Mouse (Mus musculus) embryo, embryonic 11 days (tissue): ENCODE measurements around the gene D630003M21Rik.

Experiments used
- DNase-seq: peaks from one replicate; pipeline ENCODE4 v3.0.0-alpha.2; 2015

Gene D630003M21Rik

DNA sequence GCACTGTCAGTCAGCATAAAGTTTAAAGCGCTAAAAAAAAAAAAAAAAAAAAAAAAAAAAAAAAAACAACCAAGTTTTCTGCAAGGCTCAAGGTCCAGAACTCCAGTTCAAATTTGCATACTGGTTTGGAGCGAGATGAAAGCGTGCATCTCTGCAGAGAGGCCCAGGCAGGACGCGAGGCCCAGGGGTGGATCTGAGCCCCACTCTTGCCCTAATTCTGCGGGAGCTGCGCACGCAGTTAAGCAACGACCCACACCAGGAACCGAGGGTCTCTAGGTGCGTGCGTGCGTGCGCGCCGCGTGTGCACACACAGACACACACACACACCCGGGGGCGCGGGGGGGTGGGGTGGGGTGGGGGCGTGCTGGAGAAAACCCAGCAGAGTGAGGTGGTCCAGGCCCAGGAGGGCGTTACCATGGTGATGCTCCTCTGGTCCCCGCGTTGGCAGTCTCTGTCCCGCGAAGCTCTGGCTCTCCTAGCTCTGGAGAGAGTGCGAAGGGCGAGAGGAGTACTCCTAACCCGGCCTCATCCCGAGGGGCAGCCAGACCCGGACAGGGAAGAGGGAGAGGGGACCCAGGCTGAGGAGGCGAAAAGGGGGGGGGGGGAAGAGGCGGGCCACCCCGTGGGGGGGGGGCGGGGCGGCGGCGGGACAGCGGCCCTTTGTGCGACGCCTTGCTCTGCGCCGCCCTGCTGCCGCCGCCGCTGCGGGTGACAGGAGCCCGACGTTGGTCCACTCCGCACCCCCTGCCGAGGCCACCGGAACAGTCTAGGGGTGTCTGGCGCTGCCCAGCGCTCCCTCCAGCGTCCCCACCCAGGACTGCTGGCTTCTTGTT lies at the start of gene D630003M21Rik:
Gene D630003M21Rik (minus strand): TSS at position 553 of the 833 bp plus-strand sequence.
- DNase-seq = peak; percentile 75

DNA sequence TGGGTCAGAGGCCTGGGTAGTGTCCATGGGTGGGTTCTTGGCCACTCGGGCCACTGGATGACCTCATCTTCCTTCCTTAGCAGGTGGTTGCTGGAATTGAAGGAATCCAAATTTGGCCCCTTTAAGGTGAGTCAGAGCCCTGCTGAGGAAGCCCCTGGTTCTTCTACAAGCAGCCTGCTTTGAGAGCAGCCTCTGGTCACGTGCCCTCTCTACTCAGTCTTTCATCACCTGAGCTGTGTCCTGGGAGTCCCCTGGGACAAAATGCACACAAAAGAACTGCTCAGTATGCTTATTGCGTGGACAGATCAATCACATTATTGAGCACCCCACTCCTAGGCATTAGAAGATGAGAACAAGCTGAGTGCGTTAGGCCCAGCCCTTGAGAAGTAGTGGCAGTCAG lies 47.9 kb upstream of the D630003M21Rik start:
- no peak for DNase-seq

DNA sequence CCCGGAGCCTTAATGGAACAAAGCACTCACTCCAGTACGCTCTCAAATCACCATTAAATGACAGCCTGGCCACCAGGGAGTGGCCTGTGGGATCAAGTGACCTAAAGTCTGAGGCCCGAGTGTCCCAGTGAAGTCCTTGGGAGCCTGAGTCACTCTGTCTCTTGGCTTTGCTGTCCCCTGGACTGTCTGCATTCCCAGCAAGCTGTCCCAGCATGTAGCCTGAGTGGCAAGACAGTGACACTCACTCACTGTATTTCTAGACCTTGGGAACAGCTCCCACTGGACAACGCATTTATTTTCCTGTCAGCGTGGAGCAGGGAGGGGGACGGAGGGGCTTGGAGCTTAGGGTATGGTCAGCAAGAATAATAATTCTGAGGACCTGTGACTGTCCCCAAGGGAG lies 47.4 kb upstream of the D630003M21Rik start:
- no peak for DNase-seq

DNA sequence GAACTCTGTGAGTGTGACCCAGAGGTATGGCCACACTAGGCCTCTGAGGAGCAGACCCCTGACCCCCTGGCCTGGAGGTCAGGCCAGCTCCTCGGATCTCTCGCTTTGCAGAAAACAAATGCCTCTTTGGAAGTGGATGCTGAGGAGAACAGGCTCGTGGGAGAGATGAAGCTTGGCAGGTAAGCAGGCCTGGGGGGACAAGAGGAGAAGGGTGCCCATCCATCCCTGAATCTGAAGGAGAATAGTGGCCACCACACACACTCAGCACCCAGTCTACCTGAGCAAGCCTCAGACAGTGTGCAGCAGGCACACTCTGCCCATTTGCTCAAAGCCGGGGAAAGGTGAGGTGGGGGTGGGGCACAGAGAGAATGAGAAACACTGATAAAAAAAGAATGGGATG lies 46.8 kb upstream of the D630003M21Rik start:
- DNase-seq = no peak

DNA sequence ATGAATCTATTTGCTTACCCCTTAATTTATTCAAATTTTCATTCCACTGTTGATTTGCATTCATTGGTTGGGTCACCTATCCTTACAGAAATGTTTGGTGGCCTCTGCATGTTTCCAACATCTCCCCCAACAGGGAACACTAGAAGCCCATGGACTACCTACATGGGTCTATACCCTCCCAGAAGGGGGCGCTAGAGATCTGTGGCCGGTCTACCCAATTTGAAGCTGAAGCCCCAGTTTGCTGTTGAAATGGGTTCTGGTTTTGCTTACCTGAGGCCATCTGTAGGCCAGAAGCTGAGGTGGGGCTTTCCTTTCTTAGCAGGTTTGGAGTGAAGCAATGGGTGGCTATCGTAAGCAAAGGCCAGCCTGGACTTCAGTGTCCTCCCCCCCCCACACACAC lies 46.3 kb upstream of the D630003M21Rik start:
- no peak for DNase-seq

DNA sequence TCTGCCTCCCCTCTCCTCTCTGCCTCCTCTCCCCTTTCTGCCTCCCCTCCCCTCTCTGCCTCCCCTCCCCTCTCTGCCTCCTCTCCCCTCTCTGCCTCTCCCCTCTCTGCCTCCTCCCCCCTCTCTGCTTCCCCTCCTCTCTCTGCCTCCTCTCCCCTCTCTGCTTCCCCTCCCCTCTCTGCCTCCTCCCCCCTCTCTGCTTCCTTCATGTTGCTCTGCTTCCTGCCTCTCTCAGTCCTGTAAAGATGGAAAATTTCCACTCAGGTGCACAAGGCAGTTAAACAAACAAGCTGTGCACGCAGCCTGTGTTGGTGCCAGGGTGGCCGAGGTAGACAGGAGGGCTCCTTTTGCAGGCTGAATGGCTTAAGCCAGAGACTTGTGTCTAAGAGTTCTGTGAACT lies 44.6 kb upstream of the D630003M21Rik start:
- peak; percentile 32 for DNase-seq

DNA sequence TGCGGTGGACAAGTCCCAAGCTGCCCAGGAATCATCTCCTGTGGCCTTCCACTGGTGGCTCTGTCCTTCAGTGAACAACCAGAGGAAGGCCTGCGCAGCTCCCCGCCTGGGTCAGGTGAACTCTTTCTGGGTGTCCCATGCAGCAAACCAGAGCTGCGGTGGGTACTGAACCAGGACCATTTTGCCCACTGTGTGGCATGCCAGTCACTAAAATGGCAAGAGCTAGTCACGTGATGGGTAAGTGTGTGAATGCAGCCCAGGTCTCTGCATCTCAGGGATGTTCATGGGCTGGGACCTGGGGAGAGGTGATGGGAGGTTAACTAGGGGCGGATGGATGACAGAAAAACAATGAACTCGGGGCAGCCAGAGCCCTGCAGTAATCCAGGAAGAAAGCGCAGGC lies 41.0 kb upstream of the D630003M21Rik start:
- DNase-seq = no peak

DNA sequence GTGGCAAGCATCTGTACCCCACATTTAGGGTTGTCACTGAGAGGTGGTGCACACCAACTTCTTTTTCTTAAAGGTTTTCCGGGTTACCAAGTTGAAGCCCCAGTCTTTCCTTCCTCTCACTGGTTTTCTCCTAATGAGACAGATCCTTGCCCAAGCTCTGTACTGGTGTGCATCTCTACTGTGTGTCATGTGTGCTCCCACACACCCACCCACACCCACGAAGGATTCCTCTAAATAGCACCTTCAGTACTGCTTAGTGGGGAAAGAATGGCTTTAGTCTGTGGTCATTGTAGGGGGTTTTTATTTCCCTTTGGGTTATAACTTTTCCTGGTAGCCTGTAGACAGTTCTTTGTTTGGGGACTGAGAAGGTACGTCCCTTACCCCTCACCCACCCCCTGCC lies 35.9 kb upstream of the D630003M21Rik start:
- DNase-seq = no peak

DNA sequence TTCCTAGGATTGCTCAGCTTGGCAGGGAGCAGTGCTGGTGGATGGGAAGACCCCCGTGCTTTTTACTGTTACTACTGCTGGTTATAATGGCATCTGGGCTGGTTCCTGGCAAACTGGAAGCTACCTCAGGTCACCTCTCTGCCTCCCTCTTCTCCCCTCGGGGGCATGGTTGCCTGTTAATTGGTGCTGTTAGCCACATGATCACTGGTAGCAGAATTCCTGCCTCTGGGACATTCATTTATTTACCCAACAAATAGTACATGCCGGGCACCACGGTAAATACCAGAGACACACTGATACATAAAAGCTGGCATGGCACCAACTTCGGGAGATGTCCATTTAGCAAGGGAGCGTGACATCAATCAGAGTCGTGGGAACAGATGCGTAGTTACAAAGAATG lies 30.5 kb upstream of the D630003M21Rik start:
- DNase-seq = no peak

DNA sequence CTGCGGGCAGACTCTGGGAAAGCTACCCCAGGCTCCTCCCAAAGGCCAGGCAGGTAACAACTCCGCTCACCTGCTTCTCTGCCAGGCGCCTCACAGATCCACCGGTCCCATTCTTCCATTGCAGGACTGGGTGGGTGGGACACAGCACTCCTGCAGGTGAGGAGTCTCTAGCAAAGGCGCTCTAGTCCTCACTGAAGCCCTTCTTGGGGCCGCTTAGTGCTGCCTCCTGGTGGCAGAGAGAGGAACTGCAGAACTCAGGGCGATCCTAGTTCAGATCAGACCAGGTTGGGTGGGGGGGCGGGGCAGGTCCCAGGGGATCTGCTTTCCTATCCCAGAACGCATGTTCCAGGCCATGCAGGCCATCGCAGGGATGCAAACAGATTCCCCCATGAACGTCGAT lies 29.8 kb upstream of the D630003M21Rik start:
- DNase-seq = peak; percentile 76

DNA sequence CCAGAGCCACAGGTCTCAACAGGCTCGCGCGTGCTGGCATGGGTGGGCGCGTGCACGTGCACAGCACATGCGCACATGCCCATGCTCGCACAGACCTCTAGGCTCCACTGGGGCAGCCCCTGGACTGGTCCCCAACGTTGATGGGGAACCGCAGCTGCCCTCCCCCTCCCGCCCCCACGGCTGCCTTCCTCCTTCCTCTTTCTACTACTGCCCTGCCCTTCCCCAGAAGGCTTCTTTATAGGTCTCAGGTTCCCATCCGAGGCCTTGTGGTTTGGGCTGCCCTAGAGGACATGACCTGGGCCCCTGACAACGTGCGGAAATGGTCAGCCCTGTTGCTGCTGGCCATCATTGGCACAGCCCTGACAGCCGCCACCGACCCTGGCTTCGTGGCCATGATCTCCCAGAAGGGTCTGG lies 29.0 kb upstream of the D630003M21Rik start, which contains the start of gene Bpi:
Gene Bpi (plus strand): TSS at position 90 of the 414 bp plus-strand sequence.
- DNase-seq = no peak

DNA sequence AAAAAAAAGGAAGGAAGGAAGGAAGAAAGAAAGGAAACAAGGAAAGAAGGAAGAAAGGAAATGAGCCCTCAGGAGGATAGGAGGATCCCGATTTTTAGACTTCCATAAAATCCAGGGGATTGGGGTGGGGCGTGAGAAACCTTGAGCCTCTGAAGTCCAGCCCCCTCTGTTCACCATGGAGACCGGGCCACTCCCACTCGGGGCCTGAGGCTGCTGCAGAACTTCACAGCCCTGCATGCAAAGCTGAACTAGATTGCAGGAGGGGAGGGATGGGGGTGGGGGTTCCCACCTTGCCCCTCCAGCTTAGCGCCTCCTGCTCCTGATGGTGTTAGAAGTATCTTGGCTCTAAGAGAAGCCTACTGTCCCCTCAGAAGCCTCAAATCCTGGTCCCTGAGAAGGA lies 27.9 kb upstream of the D630003M21Rik start:
- peak; percentile 59 for DNase-seq

DNA sequence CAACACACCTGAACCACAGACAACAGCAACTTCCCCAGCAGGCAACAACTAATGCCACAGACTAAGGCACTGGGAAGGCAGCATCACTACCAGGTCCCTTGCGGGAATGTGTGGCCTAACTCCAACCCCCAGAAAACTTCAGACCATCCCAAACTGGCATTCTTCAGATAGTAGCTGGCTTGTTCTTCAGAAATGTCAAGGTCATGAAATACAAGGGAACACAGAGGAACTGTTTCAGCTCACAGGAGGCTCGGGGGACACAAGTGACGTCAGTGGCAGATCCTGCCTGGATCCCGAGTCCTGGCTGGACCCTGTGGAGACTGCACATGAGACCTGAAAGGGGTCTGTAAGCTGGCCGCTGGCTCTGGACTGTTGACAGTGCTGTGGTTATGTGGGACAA lies 24.8 kb upstream of the D630003M21Rik start:
- no peak for DNase-seq

DNA sequence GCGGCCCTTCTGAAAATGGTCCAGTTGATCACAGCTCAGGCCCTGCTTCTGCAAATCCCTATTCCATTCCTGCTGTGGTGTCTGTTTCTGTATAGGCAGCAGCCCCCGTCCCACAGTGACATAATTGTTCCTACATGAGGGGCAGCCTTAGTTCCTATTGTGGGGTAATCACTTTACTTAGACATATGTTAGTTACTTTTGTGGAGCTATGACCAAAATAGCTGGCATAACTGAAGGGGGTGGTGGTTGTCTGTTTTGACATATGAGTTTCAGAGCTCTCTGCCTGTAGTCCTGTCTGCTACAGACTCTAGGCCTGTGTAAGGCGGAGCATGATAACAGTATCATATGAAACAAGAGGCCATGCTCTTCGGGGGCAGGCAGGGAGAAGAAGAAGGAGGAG lies 21.5 kb upstream of the D630003M21Rik start:
- DNase-seq = no peak

DNA sequence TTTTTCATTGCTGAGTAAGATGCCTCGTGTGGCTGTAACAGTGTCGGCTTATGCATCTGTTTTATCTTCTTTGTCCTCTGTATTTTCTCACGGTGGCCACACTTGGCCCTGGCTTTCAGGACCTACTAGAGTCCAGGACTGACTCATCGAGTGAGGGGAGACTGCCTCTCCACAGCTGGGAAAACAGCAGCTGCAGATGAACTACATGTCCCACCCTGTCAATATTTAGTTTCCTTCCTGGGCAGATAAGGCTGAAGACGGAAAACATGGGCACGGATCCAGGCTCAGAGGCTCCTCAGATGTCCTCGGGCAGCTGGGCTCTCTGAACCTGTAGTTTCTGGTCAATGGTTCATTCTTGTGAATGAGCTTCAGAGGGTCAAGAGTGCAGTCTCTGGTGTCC lies 19.3 kb upstream of the D630003M21Rik start:
- DNase-seq = no peak

DNA sequence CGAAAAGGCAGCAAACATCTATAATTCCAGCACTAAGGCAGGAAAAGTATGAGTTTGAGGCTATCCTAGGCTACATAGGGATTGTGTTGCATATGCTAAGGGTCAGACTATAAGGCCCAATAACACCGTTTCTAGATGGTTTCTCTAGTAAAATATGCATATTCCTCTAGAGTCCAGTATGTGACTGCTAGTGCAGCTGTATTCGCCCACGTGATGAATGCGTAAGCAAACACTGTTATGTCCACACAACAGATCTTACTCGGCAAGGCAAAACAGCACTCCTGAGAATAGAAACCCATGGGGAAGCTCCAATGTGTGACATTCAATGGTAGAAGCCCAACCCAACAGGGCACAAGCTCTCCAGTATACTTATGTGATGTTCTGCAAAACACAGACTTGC lies 18.8 kb upstream of the D630003M21Rik start:
- DNase-seq = no peak

DNA sequence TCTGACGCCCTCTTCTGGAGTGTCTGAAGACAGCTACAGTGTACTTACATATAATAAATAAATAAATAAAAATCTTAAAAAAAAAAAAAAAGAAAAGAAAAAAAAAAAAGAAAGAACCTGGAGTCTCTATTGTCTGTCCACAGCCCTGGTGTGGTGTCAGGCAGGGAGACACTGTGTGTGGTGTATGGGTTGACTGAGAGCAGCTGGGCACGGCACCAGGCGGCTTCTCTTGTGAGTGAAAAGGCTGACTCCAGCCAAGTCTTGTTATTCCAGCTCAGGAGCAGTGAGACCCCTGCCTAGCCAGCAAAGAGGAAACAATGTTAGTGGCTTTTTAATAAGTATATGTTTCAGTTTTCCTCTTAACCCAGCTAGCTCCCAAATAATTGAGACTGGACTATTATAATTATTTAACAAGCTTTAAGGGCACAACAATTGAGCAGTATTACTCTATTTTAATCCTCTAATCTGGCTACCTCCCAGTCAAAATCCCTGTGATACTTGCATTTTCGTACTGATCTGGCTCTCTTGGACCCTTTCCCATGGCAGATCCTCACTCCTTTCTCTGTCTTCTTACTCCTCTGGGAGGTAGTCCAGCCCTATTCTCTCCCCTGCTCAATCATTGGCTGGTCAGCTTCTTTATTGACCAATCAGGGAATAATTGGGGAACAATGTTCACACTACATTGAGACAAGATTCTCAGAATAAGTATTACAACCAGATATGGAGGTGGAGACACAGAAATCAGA lies 16.2 kb upstream of the D630003M21Rik start:
- DNase-seq = no peak

DNA sequence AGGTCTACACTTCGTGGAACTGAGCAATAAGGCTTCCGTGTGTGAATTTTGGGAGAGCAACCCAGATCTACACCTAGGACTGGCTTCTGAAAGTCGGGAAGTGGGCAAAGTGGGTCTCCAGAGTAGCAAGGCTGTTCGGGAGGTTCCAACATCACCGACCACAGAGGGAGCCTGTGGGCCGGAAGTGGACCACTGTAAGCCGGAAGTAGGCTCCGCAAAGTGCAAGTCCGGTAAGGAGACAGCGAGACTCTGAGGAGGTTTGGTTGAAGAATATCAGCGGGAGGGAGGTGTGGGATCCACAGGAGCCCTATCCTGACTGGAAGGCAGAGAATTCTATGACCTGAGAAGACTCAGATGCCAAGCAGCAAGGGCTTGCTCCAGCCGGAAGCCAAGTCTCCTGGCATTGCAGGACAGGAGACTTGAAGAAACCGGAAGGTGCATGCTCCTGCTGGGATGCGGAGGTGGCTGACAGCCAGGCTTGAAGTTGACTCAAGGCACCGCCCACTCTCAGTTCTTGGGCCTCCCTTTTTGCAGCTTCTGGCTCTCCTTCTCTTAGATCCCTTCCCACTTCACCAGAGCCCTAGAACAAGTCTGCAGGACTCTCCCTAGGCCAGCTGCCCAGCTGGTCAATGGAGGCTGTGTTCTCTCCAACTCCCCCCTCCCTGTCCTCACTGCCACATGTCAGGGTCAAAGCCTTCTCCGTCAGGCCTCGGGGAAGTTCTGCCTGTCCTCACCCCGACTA lies 14.3 kb upstream of the D630003M21Rik start:
- no peak for DNase-seq

DNA sequence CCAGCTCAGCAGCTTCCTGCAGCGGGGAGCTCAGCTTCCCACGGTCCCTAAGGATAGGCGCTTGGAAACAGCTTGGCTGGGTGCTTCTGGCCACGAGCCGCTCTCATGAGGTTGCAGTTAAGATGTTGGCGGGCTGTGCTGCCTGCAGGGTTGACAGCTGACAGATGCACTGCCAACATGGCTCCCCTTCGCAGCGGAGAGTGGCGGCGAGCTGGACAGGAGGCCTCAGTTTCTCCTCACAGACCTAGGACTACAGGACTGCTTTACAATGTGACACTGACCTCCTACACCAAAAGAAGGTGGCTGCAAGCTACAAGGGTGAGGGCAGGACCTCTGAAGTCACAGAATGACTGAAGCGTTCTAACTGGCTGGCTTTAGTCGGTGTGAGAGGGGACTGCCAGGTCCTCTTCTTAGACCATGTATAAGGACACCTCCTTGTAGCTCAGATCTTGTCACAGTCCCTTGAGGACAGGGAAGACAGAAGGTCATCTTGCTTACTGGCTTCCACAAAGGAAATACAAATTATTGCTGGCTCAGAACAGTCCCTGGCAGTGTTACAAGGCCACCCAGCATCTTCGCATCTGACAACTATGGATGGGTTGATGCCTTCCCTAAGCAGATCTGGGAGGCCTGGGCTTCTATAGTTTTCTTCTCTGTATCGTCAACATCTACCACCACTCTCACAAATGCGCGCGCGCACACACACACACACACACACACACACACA lies 13.3 kb upstream of the D630003M21Rik start:
- no peak for DNase-seq

DNA sequence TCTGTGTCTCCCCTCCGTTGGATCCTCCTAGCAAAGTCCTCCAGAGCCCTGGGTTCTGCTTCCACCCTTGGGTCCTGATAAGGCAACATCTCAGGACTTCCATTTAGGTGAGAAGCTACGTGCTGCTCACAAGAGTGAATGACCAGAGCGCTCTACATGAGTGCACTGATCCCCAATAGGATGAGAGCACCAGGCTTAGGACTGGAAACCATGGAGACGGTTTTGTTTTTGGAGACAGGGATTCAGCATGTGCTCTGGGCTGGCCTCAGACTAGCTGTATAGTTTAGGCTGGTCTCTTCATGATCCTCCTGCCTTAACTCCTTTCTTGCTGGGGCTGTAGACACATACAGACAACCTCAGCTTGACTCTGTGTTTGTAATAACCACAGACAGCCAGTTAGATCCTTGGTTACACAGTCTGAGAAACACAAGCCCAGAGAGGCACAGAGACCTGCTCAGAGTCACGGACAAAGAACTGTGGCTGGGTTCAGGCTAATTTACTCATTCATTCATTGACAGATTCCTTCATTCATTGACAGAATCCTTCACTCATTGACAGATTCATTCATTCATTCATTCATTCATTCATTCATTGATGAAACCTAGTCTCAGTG lies 12.2 kb upstream of the D630003M21Rik start:
- DNase-seq = no peak

DNA sequence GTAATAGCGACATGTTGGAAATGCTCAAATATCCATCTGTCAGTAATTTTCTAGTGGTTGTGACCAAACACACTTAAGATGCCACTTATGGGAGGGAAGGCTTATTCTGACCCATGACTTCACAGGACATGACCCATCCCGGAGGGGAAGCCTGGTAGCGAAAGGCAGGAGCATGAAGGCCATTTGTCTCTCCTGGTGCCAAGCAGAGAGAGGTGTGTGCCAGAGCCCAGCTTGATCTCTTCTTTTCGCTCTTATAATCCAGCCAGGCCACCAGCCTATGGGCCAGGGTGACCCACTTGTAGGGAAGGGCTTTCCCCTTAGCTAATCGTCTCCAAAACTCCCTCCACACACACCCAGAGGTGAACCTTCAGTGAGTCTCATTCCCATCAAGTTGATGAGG lies 9.1 kb upstream of the D630003M21Rik start:
- DNase-seq = no peak

DNA sequence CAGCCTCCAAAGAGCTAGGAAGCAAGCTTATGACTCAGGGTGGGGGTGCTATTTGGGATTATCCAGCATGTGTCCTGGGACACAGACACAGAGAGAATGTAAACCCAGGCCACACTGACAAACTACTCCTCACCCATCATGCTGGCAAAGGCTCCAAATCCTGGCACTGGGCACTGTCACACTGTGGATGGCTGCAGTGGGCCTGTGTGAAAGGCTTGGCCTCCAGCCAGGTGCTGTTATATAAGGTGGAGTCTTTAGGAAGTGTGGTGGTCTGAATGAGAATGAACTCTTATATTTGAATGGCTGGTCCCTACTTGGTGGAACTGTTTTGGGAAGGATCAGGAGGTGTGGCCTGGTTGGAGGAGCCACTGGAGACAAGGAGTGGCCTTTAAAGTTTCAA lies 7.7 kb upstream of the D630003M21Rik start:
- no peak for DNase-seq
